Mouse (Mus musculus): ENCODE data around the gene Plekha4.

Gene Plekha4

GRCm38 (mm10) chr7:45540213-45540612 lies 14.1 kb downstream of the Plekha4 start:
- peak; percentile 40 for DNase-seq

GRCm38 (mm10) chr7:45544525-45544924 lies 18.4 kb downstream of the Plekha4 start:
- no peak for DNase-seq

DNA sequence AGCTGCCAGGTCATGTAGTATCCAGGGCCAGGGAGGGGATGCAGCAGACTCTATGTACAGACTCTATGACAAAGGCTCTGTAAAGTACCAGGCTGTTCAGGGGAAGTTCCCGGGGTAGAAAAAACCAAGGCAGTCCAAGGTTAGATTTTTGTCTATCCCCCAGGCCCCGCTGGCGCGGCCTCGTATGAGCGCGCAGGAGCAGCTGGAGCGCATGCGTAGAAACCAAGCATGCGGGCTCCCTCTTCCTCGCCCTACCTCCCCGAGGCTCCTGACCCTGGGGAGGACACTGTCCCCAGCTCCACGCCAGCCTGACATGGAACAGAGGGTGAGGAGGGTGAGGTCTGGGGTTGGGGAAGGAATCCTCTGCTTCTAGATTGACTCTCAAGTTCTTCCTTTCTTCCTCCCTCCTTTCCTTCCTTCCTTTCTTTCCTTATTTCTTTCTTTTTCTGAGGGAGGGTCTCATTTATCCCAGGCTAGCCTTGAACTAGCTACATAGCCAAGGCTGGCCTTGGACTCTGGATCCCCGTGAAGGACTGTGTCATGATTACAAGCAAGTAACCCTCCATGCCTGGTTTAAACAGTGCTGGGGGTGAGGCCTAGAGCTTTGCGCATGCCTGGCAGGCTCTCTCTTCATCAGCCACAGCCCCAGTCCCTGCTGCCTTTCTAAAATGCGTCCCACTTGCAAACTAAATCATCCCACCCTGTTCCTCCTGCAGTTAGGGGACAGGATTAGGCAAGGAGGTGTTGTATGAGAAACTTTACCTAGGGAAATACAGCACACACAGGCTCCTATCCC lies 23.7 kb downstream of the Plekha4 start:
- no peak for DNase-seq

- DNase-seq: no peak
These were observed 24.8 kb downstream of the Plekha4 start for GRCm38 (mm10) chr7:45550821-45551511.

GRCm38 (mm10) chr7:45551512-45551883 lies 25.4 kb downstream of the Plekha4 start:
- DNase-seq: no peak

DNA sequence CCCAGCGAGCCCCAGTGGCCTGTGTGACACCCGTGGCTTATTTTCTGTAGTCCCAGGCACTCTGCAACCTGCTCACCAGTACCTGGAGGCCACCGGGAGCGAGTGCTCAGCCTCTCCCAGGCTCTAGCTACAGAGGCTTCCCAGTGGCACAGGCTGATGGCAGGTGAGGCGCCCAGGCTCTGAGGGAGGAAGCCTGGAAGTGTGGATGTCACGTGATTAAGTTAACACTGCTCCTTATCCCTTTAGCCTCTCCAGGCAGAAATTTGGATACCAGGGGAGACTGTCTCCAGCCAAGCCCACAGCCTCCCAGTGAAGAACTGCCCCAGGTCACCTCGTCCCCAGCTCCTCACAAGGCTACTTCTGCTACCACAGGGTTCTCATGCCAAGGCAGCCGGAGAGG lies 27.4 kb downstream of the Plekha4 start:
- DNase-seq: no peak

GRCm38 (mm10) chr7:45553990-45554389 lies 27.9 kb downstream of the Plekha4 start:
- no peak for DNase-seq

- DNase-seq: no peak
These were observed 28.6 kb downstream of the Plekha4 start, which contains the start of gene Hsd17b14 for GRCm38 (mm10) chr7:45554744-45555143. Gene Hsd17b14 (plus strand): TSS chr7:45554893.

GRCm38 (mm10) chr7:45555787-45556186 lies 29.7 kb downstream of the Plekha4 start:
- peak; percentile 84 for DNase-seq

DNA sequence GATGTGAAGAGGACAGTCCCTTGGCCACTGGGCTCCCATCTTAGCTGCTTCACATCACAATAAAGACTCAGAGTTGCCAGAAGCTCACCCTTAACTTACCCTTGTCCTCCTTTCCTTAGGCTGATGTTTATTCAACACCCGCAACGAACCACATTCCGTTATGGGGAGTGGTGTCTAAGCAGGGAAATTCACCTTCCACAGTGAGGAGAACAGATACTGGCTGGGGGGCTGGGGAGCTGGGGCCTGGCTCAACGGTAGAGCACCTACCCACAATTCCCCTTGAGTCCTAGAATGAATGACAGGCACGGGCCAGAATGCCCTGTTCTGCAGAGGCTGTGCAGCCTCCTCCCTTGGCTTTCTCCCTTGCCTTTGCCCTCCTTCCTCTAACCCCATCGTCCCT lies 32.8 kb downstream of the Plekha4 start:
- DNase-seq: peak; percentile 34

DNA sequence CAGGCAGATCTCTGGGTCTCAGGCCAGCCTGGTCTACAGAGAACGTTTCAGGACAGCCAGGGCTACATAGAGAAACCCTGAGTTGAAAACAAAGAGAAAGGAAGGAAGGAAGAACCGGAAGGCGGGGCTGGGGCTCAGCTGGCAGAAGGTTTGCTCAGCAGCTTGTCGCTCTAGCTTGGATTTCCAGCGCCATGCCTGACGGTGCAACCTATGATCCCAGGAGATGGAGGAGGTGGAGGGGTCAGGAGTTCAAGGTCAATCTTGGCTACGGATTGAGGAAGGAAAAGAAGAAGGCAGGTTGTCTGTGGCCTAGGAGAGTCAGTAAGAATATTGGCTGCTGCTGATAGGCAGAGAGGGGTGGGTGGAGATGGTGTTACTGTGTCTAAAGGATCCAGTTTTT lies 34.1 kb downstream of the Plekha4 start:
- no peak for DNase-seq

- peak; percentile 87 for DNase-seq
These were observed 34.9 kb downstream of the Plekha4 start for GRCm38 (mm10) chr7:45560843-45561623.

GRCm38 (mm10) chr7:45561624-45562520 lies 35.7 kb downstream of the Plekha4 start:
- DNase-seq: no peak

GRCm38 (mm10) chr7:45564811-45565210 lies 38.7 kb downstream of the Plekha4 start:
- no peak for DNase-seq

DNA sequence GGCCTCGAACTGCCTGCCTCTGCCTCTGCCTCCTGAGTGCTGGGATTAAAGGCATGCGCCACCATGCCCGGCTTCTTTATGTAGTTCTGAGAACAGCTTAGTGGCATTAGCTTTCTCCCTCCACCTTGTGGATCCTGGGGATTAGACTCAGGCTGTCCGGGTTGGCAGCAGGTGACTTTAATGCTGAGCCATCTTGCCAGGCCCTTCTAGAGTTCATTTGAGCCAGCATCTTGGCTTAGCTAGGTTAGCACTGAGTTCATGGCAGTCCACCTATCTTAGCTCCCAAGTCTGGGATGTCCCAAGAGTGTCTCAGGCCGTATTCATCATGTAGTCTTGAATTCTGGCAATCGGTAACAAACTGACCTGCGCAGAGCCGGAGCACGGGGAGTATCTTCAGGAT lies 39.3 kb downstream of the Plekha4 start:
- no peak for DNase-seq

GRCm38 (mm10) chr7:45567112-45567779 lies 41.1 kb downstream of the Plekha4 start:
- DNase-seq: no peak

- DNase-seq: peak; percentile 92
These were observed 41.8 kb downstream of the Plekha4 start for GRCm38 (mm10) chr7:45567780-45568516.

DNA sequence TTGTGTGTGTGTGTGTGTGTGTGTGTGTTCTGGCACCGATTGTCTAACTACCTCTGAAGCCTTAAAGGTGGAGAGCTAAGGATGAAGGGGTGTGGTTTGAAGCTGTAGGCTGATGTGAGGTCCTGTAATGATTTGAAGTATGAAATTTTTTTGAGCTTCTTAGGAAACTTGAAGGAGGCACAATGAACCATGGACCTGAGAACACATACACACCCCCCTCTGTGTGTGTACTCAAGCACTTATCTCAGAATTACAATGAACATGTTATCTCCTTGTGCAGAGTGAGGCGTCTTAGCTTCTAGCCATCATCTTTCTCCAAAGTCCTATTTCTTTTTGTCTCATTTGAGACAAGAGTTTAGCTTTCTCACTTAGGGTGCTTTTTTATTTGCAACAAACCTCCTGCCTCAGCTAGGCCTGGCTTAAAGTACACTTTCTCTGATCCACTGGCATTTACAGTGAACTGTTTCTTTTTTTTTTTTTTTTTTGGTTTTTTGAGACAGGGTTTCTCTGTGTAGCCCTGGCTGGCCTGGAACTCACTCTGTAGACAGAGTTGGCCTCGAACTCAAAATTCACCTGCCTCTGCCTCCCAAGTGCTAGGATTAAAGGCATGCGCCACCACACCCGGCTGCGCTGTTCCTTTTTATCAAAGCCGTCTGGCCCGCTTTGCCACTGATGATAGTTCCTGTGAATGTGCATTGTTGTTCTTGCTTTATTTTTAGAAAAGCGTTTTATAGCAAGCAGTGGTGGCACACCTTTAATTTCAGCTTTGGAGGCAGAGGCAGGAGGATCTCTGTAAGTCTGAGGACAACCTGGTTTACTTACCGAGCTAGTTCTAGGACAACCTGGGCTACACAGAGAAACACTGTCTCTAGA lies 42.7 kb downstream of the Plekha4 start:
- no peak for DNase-seq

- DNase-seq: peak; percentile 81
These were observed 44.1 kb downstream of the Plekha4 start, which contains the start of gene Bcat2 for GRCm38 (mm10) chr7:45570103-45570741. Gene Bcat2 (plus strand): TSS chr7:45570153.

Measured in kidney, adult 18-20 months (tissue).